Mouse (Mus musculus) hindbrain, embryonic 10.5 days (tissue): Measurements from ENCODE around the gene Slc5a12. TPM values are rescaled to one million over a fixed set of nuclear protein-coding genes. Genes with fewer than 3 reads are reported as not detected.

ENCODE experiments used
- DNase-seq: peaks from one replicate; pipeline ENCODE4 v3.0.0-alpha.2; 2017; ENCODE audit warnings: low spot score
- H3K27ac ChIP-seq: fragments of 300-500 bp; sonication (generic); 2 replicates; pipeline ENCODE4 v1.5.1; 2016; ENCODE audit warnings: mild to moderate bottlenecking, moderate library complexity
- H3K27me3 ChIP-seq: fragments of 300-500 bp; sonication (generic); 2 replicates; pipeline ENCODE4 v1.6.1; 2016; ENCODE audit warnings: mild to moderate bottlenecking; ENCODE audit not compliant: poor library complexity, insufficient read depth, severe bottlenecking
- H3K36me3 ChIP-seq: fragments of 300-500 bp; sonication (generic); 2 replicates; pipeline ENCODE4 v1.6.1; 2016; ENCODE audit warnings: mild to moderate bottlenecking, moderate library complexity
- H3K4me1 ChIP-seq: fragments of 300-500 bp; sonication (generic); replicated peaks from 2 replicates; pipeline ENCODE4 v1.6.1; 2016; ENCODE audit warnings: mild to moderate bottlenecking
- H3K4me3 ChIP-seq: fragments of 300-500 bp; sonication (generic); 2 replicates; pipeline ENCODE4 v1.5.1; 2016; ENCODE audit warnings: mild to moderate bottlenecking, moderate library complexity
- H3K9me3 ChIP-seq: fragments of 300-500 bp; sonication (generic); 2 replicates; pipeline ENCODE4 v1.6.1; 2016; ENCODE audit warnings: mild to moderate bottlenecking, moderate library complexity
- WGBS: fragments of 180-500 bp; shearing (Covaris S2); methylation state at CpG from one replicate; pipeline ENCODE4 v1.1.7; 2016; 5-methylcytosine and 5-hydroxymethylcytosine counted together
- polyA plus RNA-seq: library from polyadenylated mRNA; unstranded; fragments of >200 nt; fragmentation: Nextera tagmentation; extraction: Ambion mirVana; gene quantifications from 2 replicates; pipeline ENCODE4 v1.2.1, GENCODE M21; 2016

Gene Slc5a12
- polyA plus RNA-seq: not detected in 2 replicates

DNA sequence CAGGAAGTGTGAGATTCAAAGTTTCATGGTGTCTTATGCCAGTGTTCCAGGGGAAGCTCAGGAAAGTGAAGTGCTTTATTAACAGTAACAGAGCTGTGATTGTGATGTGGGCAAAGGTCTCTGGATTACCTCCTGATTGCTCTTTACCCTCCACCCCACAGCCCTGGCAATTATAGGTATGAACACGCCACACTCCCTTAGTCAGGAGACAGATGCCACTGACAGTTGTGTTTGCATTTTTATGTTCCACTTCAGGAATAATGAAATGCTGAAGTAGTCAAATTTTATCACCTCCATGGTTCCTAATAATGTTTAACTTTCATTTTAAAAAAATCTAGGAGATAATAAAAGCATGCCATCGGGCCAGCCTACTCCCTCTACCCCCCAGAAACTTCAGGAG is at the start of gene Slc5a12:
TSS of gene Slc5a12 (plus strand) at position 367 of the 400 bp plus-strand sequence.
- H3K27me3 ChIP-seq: no peaks in the 10 kb centered on the region
- no peak within 1 kb of the TSS for H3K27ac ChIP-seq
- H3K9me3 ChIP-seq: no peaks in the 10 kb centered on the region
- WGBS: 86% methylated on average over 2 of the region's 2 CpGs
- H3K36me3 ChIP-seq: no peaks in the 10 kb centered on the region
- no peak within 1 kb of the TSS for H3K4me3 ChIP-seq
- DNase-seq: no peak
- H3K4me1 ChIP-seq: no peaks in the 10 kb centered on the region

DNA sequence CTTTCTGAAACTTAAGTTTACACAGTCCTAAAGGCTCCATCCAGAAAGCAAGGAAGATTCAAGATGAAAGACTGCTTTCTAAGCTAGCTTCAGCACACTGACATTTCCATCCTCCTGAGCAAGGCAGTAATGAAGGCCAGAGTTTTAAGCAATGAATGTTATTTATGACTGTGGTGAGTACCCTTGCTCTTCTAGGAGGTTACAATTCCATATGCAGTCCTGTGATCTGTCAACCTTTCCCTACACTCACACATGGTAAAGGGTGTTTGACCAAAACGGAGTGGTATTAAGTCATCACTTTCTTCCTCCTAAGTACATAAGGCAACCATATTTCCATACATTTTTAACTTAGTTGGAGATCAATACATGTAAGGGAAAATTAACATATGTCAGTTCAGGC is 41.0 kb upstream of the Slc5a12 start:
- no peak overlapping the region for H3K4me3 ChIP-seq
- 87% methylated on average over 1 of the region's 1 CpGs for WGBS
- H3K27me3 ChIP-seq: no peaks in the 10 kb centered on the region
- H3K36me3 ChIP-seq: no peaks in the 10 kb centered on the region
- H3K4me1 ChIP-seq: no peaks in the 10 kb centered on the region
- no peaks in the 10 kb centered on the region for H3K9me3 ChIP-seq
- H3K27ac ChIP-seq: no peak overlapping the region
- DNase-seq: no peak

GRCm38 (mm10) chr2:110562621-110563020 is 34.5 kb upstream of the Slc5a12 start:
- no peak overlapping the region for H3K4me3 ChIP-seq
- no peaks in the 10 kb centered on the region for H3K4me1 ChIP-seq
- no peaks in the 10 kb centered on the region for H3K9me3 ChIP-seq
- no peak for DNase-seq
- no peaks in the 10 kb centered on the region for H3K27me3 ChIP-seq
- H3K36me3 ChIP-seq: no peaks in the 10 kb centered on the region
- 72% methylated on average over 2 of the region's 2 CpGs for WGBS
- no peak overlapping the region for H3K27ac ChIP-seq

GRCm38 (mm10) chr2:110564673-110565627 is 32.1 kb upstream of the Slc5a12 start:
- Histone ChIP-seq H3K27ac (no peak overlapping the region), H3K9me3 (no peaks in the 10 kb centered on the region), H3K27me3 (no peaks in the 10 kb centered on the region), H3K4me3 (no peak overlapping the region), H3K4me1 (no peaks in the 10 kb centered on the region), H3K36me3 (no peaks in the 10 kb centered on the region)
- WGBS: 39% methylated on average over 5 of the region's 5 CpGs
- DNase-seq: peak; percentile 59

DNA sequence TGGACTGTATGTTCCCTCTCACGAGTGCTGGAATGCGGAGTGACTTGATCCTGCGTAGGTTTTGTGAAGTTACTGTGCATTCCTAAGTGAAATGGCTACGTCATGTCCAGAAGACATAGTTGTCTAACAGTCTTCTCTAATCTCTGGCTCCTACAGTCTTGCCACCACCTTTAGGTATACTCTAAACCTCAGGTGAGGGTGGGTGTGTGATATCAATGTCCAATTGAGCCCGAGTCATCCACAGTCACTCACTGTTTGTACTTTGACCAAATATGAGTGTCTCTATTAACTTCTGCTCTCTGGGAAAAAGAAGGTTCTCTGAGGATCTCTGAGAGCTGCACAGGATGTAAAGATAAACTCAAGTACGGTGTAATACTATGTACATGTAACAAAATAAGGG is 10.4 kb upstream of the Slc5a12 start:
- H3K9me3 ChIP-seq: no peaks in the 10 kb centered on the region
- no peak for DNase-seq
- no peaks in the 10 kb centered on the region for H3K4me1 ChIP-seq
- H3K27ac ChIP-seq: no peak overlapping the region
- no peaks in the 10 kb centered on the region for H3K27me3 ChIP-seq
- no peaks in the 10 kb centered on the region for H3K36me3 ChIP-seq
- 87% methylated on average over 6 of the region's 6 CpGs for WGBS
- H3K4me3 ChIP-seq: no peak overlapping the region

GRCm38 (mm10) chr2:110590007-110590406 is 7.1 kb upstream of the Slc5a12 start:
- H3K4me3 ChIP-seq: no peak overlapping the region
- H3K4me1 ChIP-seq: no peaks in the 10 kb centered on the region
- no peaks in the 10 kb centered on the region for H3K9me3 ChIP-seq
- no peaks in the 10 kb centered on the region for H3K27me3 ChIP-seq
- no peaks in the 10 kb centered on the region for H3K36me3 ChIP-seq
- DNase-seq: no peak
- no peak overlapping the region for H3K27ac ChIP-seq
- WGBS: 76% methylated on average over 1 of the region's 1 CpGs

DNA sequence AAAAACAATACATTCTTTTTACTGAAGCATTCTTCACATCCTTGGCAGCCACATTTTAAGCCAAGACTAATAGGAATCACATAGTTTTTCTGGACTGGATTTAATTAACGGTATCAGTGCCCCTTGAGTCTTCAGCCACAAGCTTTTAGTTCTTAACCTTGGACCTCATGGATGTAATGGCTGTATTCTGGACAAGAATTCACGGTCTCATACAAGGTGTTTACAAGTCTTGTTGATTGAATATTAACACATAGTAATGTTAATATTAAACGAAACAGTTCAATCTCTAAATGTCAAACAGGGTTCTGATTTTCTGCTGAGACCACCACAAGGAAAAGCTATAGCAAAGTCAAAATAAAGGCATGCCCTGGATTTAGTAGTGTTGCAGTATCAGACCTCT is 4.8 kb upstream of the Slc5a12 start:
- no peaks in the 10 kb centered on the region for H3K4me1 ChIP-seq
- no peak overlapping the region for H3K4me3 ChIP-seq
- 76% methylated on average over 3 of the region's 3 CpGs for WGBS
- no peak for DNase-seq
- no peaks in the 10 kb centered on the region for H3K36me3 ChIP-seq
- H3K27me3 ChIP-seq: no peaks in the 10 kb centered on the region
- H3K27ac ChIP-seq: no peak overlapping the region
- H3K9me3 ChIP-seq: no peaks in the 10 kb centered on the region

- no peak overlapping the region for H3K27ac ChIP-seq
- no peaks in the 10 kb centered on the region for H3K36me3 ChIP-seq
- no peaks in the 10 kb centered on the region for H3K27me3 ChIP-seq
- no peak overlapping the region for H3K4me3 ChIP-seq
- no peaks in the 10 kb centered on the region for H3K9me3 ChIP-seq
- WGBS: 76% methylated on average over 1 of the region's 1 CpGs
- no peak for DNase-seq
- no peaks in the 10 kb centered on the region for H3K4me1 ChIP-seq
Observed at GRCm38 (mm10) chr2:110644358-110644757, 47.3 kb downstream of the Slc5a12 start.

DNA sequence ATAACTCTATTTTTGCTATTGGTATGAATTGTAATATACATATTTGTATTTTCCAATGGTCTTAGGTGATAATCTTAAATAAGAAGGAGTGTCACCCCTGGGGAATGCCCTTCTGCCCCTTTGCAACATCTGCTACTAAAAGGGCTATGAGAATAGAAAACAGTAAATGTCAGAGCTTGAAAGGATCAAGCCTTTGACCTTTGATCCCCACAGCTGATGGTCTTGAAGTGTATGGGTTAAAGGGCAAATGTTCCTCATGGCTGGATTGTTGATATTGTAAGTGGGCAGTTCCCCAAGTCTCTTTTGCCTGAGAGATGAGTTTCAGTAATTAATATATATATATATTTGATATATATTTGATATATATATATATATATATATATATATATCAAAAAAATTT is 47.7 kb downstream of the Slc5a12 start:
- Histone ChIP-seq H3K27me3 (no peaks in the 10 kb centered on the region), H3K4me1 (no peaks in the 10 kb centered on the region), H3K4me3 (no peak overlapping the region), H3K9me3 (no peaks in the 10 kb centered on the region), H3K27ac (no peak overlapping the region), H3K36me3 (no peaks in the 10 kb centered on the region)
- peak; percentile 25 for DNase-seq

DNA sequence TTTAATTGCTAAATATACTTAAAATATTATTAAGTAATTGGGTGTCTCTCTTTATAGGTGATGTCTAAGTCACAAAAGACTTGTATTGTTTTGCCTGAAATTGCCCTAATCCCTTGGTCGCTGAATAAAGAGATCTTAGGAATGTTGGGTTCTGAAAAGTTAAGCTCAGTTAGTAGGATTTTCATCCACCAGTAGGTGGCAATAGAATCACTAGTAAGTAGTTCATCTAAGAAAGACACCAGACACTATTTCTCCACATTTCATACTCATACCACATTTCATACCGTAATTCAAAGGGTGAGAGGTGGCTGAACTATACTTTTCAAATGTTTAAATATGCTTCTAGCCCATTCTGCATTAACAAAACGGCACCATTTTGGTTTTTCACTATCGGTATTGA is 66.2 kb downstream of the Slc5a12 start:
- Histone ChIP-seq H3K27ac (no peak overlapping the region), H3K4me3 (no peak overlapping the region), H3K9me3 (no peaks in the 10 kb centered on the region), H3K4me1 (no peaks in the 10 kb centered on the region), H3K36me3 (no peaks in the 10 kb centered on the region), H3K27me3 (no peaks in the 10 kb centered on the region)
- no peak for DNase-seq
- WGBS: 50% methylated on average over 4 of the region's 4 CpGs

GRCm38 (mm10) chr2:110671071-110671624 is 74.0 kb downstream of the Slc5a12 start:
- no peaks in the 10 kb centered on the region for H3K9me3 ChIP-seq
- H3K27me3 ChIP-seq: no peaks in the 10 kb centered on the region
- no peaks in the 10 kb centered on the region for H3K4me1 ChIP-seq
- no peaks in the 10 kb centered on the region for H3K36me3 ChIP-seq
- H3K27ac ChIP-seq: no peak overlapping the region
- no peak overlapping the region for H3K4me3 ChIP-seq
- no peak for DNase-seq
- 87% methylated on average over 2 of the region's 2 CpGs for WGBS
